Mouse (Mus musculus) splenic B cell, adult 2 months (primary cell): Measurements from ENCODE around the gene Mindy4.

Source experiments
- DNase-seq: peaks from one replicate; pipeline ENCODE4 v3.0.0-alpha.2; 2011; ENCODE audit warnings: low read depth, low spot score
- H3K27me3 ChIP-seq: 2 replicates; pipeline ENCODE4 v1.6.1; 2012; ENCODE audit warnings: mild to moderate bottlenecking, low read length, moderate library complexity, mixed read lengths; ENCODE audit not compliant: control insufficient read depth, poor library complexity, insufficient read depth, severe bottlenecking
- H3K36me3 ChIP-seq: 2 replicates; pipeline ENCODE4 v1.6.1; 2012; ENCODE audit warnings: mild to moderate bottlenecking, low read length, moderate library complexity, mixed read lengths; ENCODE audit not compliant: control insufficient read depth, poor library complexity, insufficient read depth, severe bottlenecking

The Mindy4 gene

DNA sequence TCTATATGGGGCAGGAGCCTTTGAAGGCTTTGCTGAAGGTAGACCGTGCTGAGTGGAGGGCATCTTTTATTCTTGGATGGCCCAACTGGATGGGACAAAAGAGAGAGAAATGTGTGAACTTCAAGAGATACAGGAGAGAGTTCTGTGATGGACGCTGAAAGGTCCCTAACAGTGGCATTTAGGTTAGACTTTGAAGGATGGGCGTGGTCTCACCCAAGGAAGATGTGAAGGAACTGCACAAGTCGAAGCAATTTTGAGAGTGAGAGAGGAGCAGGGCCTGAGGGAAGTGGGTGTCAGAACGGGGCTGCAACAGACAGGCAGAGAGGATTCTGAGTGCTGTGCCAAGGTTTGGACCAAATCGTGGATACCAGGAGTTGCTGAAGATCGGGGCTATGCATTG, 54.1 kb downstream of the Mindy4 start:
- H3K27me3 ChIP-seq, result no peaks in the 10 kb centered on the region
- DNase-seq, result no peak
- no peaks in the 10 kb centered on the region for H3K36me3 ChIP-seq

DNA sequence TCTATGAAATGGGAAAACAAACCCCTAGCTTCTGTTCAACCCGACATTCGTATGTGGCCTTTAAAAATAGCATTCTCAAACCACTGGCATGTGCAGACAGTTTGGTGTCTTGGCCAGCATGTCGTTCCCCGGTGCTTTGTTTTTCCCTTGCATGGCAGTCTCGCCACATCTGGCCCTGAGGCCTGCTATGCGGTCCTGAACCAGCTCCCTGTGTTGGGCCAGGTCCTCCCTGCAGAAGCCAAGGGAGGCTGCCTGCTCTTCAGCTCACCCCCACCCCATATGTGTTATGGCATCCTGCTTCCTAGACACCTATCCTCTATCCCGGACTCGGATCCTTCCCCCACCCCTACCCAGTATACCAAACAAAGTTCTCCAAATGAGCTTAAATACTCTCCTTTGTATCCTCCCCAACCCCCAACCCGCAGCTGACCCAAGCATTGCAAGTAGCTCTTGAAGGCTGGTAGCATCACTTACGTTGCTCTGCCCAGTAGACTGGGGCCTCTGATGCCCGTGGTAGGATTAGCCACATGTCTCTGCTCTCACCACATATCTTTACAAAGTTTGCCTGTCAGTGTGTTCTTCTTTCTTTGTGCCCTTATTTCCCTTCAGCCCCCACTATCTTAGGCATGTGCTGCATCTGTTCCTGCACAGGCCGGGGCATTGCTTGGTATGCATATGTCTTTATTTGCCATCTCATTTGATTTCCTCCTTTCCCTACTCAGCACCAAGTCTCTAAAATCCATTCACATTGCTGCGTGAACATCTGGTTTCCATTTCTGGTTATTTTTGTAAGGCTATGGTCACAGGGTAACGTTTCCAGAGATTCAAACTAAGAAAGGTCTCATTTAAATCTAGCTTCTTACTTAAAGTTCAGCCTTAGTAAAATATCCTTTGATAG, 55.5 kb downstream of the Mindy4 start:
- H3K27me3 ChIP-seq, result no peaks in the 10 kb centered on the region
- DNase-seq, result no peak
- H3K36me3 ChIP-seq, result no peaks in the 10 kb centered on the region

DNA sequence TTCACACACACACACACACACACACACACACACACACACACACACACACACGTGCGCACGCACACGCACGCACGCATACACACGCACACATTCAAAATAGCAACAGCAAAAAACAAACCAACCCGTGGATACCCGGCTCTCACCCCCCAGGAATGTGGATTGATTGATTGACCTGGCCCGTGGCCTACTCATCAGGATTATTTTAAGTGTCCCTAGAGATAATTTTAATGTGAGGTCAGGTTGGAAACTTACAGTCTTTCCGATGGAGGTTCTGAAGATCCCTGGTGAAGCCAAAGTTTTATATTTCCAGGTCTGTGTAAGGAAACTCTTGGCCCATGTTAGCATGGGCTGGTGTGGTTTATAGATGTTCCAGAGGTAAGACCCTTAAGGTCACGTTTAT, 59.0 kb downstream of the Mindy4 start:
- Histone ChIP-seq H3K27me3 (no peaks in the 10 kb centered on the region), H3K36me3 (no peaks in the 10 kb centered on the region)
- no peak for DNase-seq

DNA sequence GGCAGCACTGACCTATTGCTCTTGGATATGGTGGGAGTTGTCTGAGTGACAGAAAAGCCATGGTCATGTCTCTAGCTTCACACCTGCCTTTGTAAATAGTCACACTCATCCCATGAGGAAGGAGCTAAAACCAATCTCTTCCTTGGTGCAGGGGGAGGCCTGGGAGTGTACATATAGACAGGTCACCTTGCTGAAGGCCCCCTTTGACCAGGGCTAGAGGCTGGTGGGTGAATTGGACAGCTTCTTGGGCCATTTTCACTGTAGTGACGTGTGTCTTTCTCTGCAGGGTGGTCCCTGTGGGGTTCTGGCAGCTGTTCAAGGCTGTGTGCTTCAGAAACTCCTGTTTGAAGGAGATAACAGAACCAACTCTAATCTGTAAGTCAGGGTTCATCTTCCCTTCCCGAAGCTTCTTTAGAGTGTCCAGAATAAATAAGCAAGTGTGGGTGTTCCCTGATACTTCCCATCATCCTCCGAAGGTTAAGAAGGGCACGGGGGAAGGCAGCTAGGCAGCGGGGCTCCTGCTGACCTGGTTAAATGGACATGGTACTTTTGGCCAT, 60.4 kb downstream of the Mindy4 start:
- Histone ChIP-seq H3K27me3 (no peaks in the 10 kb centered on the region), H3K36me3 (no peaks in the 10 kb centered on the region)
- DNase-seq, result no peak

DNA sequence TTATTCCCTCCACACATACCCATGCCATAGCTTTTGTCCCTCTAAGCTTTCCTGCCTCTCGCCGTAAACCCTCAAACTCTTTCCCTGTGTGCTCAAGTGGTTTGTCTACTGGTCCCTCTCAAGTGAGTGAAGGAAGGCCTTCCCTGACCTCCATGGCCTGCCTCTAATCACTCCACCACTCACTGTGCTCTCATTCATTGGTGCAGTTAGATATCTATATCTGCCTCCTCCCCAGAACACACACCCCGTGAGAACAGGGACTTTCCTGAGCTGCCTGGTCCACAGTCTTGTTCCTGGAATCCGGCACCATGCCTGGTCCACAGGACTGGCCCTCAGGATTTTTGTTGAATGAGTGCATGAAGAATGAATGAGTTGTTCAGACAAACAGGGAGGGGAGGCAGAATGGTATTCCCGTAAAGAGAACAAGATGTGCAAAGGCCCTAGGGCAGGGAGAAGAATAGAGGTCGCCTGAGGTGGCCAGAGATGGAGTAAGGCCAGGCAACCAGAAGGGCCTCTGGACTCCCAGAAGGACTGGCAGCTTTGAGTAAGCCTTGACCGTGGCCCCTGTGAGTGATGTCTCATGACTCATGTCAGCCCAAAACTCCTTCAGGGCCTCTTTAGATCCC, 61.7 kb downstream of the Mindy4 start:
- DNase-seq, result no peak
- Histone ChIP-seq H3K27me3 (no peaks in the 10 kb centered on the region), H3K36me3 (no peaks in the 10 kb centered on the region)

DNA sequence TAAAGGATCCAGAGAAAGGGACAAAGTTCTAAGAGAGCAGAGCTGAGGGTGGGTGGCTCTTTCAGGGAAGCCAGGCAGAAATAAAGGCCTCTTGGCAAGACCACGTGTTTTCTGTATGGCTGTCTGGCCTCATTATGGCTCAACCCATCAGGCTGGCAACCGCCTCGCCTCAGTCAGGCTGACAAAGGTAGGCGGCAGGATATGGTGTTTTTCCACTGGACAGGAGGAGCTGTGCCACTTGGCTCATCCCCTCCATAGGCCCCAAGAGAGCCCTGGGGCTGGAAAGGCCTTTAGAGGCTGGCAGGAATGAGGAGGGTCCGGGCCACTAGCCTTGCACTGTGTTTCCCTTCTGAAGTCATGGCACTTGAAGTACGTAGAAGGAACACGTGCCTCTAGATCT, 69.8 kb downstream of the Mindy4 start:
- no peaks in the 10 kb centered on the region for H3K36me3 ChIP-seq
- no peak for DNase-seq
- H3K27me3 ChIP-seq, result no peaks in the 10 kb centered on the region

DNA sequence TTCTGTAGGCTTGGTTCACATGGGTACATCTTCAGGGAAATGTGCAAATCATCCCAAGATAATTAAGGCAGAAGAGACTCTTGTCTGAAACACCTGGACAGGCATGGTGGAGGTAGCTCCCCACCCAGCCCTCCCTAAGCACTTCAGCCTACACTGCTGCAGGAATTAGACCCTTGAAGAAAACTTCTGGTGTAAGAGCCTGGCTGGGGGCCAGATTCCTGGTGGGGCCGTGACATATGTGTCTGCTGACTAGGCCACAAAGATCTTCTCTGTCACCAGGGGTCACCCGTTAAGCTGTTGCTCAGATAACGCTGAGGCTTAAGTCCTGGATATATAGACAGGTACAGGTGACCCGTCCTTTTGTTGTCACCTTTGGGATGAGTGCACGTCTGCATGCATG, 70.3 kb downstream of the Mindy4 start:
- Histone ChIP-seq H3K27me3 (no peaks in the 10 kb centered on the region), H3K36me3 (no peaks in the 10 kb centered on the region)
- DNase-seq, result no peak

DNA sequence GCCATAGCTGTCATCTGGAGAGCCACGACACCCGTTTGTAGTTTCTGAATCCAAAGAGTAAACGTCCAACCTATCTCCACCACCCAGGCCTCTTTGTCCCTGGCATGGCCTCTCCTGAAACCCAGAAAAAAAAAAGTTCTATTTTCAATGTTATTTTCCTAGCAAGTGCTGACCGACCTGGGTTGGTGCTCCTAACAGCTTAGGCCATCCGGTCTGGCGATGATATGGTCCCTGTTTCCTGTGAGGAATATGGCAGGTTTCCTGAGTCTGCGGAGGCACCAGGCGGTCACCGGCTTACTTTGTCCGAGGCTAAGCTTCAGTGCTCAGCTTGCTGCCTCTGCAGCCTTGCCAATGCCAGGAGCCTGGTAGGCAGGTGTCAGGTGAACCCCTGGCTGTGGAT, 71.8 kb downstream of the Mindy4 start:
- H3K27me3 ChIP-seq, result no peaks in the 10 kb centered on the region
- no peak for DNase-seq

DNA sequence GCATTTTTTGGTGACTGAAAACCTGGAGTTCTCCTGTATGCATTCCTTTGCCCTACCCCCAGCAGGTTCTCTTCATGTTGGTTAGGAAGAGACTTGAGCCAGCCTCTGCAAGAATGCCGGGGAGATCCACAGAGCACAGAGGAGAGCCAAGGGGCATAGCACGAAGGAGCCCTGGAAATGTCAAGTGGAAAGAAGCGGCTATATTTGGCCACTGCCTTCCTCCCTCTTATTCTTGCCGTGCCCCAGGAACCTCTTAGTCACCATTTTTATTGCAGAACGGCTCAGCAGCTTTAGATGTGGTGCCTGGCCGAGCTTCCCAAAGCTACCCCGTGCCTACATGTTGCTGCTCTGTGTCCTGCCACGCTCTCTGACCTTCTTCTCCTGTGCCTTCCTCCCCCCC, 72.6 kb downstream of the Mindy4 start:
- no peaks in the 10 kb centered on the region for H3K36me3 ChIP-seq
- DNase-seq, result no peak
- no peaks in the 10 kb centered on the region for H3K27me3 ChIP-seq

More for the DNA sequence above, 71.8 kb downstream of the Mindy4 start:
- no peaks in the 10 kb centered on the region for H3K36me3 ChIP-seq

DNA sequence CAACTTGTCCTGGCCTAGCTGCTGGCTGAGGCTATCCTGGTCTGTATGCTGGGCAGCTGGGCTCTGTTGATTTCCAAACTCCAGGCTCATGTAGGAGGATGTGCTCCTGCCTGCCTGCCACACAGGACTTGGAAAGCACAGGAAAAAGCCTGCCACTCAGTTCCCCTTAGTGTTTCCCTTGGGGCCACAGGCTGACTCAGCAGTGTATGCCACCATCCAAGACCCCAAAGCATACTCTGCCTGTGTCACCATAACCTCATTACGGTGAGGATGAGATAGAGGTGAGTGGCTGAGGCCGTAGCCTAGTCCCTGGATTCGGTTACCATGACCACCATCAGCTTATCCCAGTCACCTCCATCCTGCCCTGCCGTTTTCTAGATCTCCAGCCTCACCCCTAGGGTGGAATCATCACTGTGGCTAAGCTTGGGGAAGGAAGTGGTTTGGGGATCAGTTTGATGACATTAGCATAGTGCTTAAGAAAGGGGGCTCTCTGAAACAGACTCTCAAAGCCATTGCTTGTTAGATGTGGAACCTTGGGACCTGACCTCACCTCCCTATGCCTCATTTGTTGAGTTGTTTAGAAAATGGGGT, 73.6 kb downstream of the Mindy4 start:
- DNase-seq, result no peak
- H3K36me3 ChIP-seq, result no peaks in the 10 kb centered on the region
- no peaks in the 10 kb centered on the region for H3K27me3 ChIP-seq

DNA sequence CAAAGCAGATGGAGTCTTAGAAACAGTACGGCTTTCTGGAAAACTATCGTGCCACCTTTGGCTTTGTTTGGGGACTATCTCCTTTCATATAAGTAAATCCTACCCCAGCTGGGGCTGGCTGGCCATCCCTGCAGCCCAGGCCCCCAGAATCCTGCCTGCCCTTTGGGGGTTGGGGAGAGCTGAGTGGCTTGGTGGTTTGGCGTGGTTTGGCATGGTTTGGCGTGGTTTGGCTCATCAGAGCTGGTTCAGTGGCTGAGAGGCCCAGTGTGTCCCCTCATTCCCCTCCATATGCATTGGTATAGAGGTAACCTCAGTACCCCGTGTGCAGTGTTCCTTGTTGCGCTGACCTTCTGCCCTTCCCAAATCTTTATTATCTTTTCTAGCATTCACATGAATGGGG, 74.9 kb downstream of the Mindy4 start:
- Histone ChIP-seq H3K36me3 (no peaks in the 10 kb centered on the region), H3K27me3 (no peaks in the 10 kb centered on the region)
- no peak for DNase-seq

DNA sequence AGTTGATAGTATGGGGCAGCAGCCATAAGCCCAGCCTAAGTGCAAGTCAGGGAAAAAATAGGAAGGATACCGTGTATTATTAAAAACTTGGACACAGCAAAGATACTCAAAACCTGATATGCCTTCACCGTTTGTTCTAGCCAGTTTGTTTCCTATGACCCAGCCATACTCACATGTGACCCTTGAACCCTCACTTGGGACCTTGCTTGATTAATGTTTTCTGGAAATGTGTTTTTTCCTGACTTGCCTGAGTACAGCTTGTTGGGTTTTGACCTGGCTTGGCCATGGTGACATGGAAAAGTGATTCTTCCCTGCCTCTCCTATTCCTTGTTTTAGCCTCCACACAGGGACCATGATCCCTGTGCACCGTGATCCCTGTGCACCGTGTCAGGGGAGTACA, 75.3 kb downstream of the Mindy4 start:
- no peak for DNase-seq
- Histone ChIP-seq H3K27me3 (no peaks in the 10 kb centered on the region), H3K36me3 (no peaks in the 10 kb centered on the region)

DNA sequence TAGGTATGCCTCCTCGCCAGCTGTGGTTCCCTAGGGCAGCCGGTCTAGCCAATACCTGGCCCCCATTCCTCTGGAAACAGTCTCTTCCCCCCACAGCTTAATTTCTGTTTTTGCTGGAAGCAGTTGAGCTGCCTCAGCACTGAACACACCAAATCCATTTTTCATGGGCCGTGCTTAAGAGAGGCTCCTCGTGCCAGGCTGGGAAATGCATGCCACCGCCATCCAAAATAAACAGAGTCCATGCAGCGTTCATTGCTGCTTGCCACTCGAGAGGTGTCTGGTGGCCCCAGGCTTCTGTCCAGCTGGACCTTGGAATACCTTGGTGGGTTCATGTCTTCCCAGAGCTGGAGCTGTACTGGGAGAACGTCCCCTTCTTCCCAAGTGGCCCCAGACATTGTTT, 77.8 kb downstream of the Mindy4 start:
- H3K27me3 ChIP-seq, result no peaks in the 10 kb centered on the region
- DNase-seq, result no peak
- no peaks in the 10 kb centered on the region for H3K36me3 ChIP-seq

DNA sequence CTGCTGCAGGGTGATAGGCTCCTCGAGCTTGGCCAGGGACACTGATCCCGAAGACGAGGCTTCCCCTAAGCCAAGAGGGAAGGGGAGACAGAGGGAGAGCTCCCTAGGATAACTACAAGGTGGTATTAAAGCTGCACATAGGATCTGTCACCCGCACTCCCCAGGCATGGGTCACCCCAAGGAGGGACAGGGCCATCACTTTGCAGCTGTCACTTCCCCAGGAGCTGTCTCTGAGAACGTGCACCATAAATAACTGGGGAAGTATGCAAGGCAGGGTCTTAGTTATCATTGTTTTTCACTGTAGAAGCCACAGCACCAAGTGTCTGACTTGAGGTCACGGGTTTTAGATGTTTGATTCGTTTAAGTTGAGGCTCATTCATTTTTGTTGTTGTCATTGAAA, 78.5 kb downstream of the Mindy4 start:
- Histone ChIP-seq H3K36me3 (no peaks in the 10 kb centered on the region), H3K27me3 (no peaks in the 10 kb centered on the region)
- DNase-seq, result no peak

DNA sequence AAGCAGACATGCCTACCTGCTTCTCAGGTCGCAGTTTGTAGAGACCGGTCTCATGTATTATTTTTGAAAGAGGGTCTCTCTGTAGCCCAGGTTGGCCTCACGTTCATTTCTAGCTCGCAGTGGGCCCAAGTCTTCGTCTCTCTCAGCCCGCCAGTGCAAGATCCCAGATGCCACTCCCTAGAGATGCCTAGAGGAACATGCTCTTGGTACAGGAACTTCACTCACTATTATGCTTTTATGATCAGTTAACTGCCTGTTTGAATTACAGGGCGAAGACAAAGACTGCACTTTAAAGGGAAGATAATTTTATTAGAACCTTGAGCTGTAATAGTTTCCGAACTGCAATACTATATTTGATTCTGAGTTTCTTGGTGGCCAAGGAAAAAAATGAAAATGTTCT, 79.2 kb downstream of the Mindy4 start:
- DNase-seq, result no peak
- Histone ChIP-seq H3K27me3 (no peaks in the 10 kb centered on the region), H3K36me3 (no peaks in the 10 kb centered on the region)
